Mouse (Mus musculus): Measurements from ENCODE around the gene Gm49510. TPM values are rescaled to one million over a fixed set of nuclear protein-coding genes. Genes with fewer than 3 reads are reported as not detected.

Gene Gm49510
- polyA plus RNA-seq, 1 experiment from 2014 or later, result 0.60 TPM

GRCm38 (mm10) chr15:78919914-78920313 is 20.4 kb downstream of the Gm49510 start:
- ATAC-seq (ENCODE audit: borderline replicate concordance, extremely low read depth, low FRiP score, low TSS enrichment), result no peak
- Histone ChIP-seq H3K4me1 (peaks cover 21% of the 10 kb centered on the region), H3K9ac (no peak overlapping the region), H3K9me3 (no peaks in the 10 kb centered on the region), H3K27me3 (no peaks in the 10 kb centered on the region), H3K36me3 (peaks cover 12% of the 10 kb centered on the region; the same call in 1 of the 2 replicates), H3K4me3 (no peak overlapping the region), H3K27ac (no peak overlapping the region), H3K4me2 (no peak overlapping the region)
- WGBS, result 57% methylated on average over 12 of the region's 12 CpGs

DNA sequence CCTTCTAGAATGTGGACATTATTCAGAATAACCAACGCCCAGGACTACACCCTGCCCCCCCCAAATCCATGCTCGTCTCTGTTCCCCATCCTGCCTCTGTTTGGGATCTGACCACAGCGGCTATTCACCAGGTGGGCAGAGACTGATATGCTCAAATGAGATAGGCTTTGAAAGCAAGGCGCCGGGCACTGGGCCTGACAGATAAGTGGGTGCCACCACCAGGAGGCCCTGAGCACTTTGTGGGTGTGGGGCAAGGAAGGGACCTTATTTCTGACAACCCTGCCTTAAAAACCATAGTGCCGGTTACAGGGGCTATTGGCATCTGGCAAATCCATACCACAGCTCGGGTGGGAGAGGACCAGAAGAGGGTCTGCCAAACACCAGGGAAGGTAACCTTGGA is 23.2 kb downstream of the Gm49510 start:
- H3K4me3 ChIP-seq, result no peak overlapping the region
- no peaks in the 10 kb centered on the region for H3K27me3 ChIP-seq
- no peaks in the 10 kb centered on the region for H3K9me3 ChIP-seq
- ATAC-seq (ENCODE audit: borderline replicate concordance, extremely low read depth, low FRiP score, low TSS enrichment), result no peak
- 81% methylated on average over 7 of the region's 7 CpGs for WGBS
- no peak overlapping the region for H3K9ac ChIP-seq
- H3K4me1 ChIP-seq, result peaks cover 29% of the 10 kb centered on the region
- H3K36me3 ChIP-seq, result peaks cover 12% of the 10 kb centered on the region; the same call in 1 of the 2 replicates
- no peak overlapping the region for H3K4me2 ChIP-seq
- no peak overlapping the region for H3K27ac ChIP-seq

DNA sequence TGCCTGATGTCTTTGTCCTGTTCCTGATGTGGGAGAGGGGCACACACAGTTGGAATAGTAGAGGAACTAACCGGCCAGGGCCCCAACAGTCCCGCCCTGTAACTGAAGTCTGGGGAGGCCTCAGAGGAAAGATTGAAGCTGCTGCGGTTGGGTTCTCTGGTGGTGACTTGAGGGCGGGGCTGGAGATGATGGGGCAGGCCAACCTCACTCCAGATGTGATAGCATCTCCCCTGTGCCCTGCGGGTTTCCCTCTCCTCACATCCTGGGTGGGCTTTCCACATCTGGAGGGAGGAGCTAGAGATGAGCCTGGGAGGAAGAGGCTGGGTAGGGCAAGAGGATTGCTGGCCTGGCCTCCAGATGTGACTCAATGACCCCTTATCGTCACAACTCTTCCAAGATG is 24.1 kb downstream of the Gm49510 start:
- Histone ChIP-seq H3K27ac (no peak overlapping the region), H3K36me3 (peaks cover 8% of the 10 kb centered on the region; the same call in 1 of the 2 replicates), H3K9ac (no peak overlapping the region), H3K4me3 (no peak overlapping the region), H3K4me2 (no peak overlapping the region), H3K9me3 (no peaks in the 10 kb centered on the region), H3K27me3 (no peaks in the 10 kb centered on the region), H3K4me1 (peaks cover 33% of the 10 kb centered on the region)
- no peak for ATAC-seq (ENCODE audit: borderline replicate concordance, extremely low read depth, low FRiP score, low TSS enrichment)
- 69% methylated on average over 6 of the region's 6 CpGs for WGBS

DNA sequence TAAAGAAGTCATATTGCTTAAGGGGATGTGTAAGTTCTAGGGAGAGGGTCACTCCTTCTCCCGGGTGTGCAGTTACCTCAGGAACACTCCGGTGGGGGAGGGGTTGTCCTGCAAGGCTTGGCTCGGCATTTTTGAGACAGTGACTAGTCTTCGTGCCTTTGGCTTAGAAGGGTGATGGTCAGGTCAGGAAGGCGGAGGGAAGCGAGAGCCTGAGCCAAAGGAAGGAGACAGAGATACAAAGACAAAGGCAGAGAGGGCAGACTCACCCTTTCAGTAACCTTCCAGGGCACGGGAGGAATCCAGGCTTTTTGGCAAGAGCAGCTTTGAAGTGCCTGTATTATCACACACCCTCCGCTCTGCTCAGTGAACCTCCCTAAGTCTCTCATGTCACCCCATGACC is 25.7 kb downstream of the Gm49510 start:
- Histone ChIP-seq H3K4me1 (peaks cover 34% of the 10 kb centered on the region), H3K27ac (peak overlapping the region; percentile 95), H3K9ac (no peak overlapping the region), H3K4me2 (no peak overlapping the region), H3K27me3 (no peaks in the 10 kb centered on the region), H3K9me3 (no peaks in the 10 kb centered on the region), H3K4me3 (no peak overlapping the region), H3K36me3 (no peaks in the 10 kb centered on the region; the same call in 1 of the 2 replicates)
- WGBS, result 28% methylated on average over 8 of the region's 8 CpGs
- no peak for ATAC-seq (ENCODE audit: borderline replicate concordance, extremely low read depth, low FRiP score, low TSS enrichment)

GRCm38 (mm10) chr15:78926021-78926919 is 26.8 kb downstream of the Gm49510 start, which contains the start of gene Lgals1:
Gene Lgals1 (plus strand): TSS chr15:78926725.
- WGBS, result 3% methylated on average over 20 of the region's 20 CpGs
- no peaks in the 10 kb centered on the region for H3K27me3 ChIP-seq
- peak within 1 kb of the TSS; percentile 49 for H3K4me3 ChIP-seq
- peak; percentile 82 for ATAC-seq (ENCODE audit: borderline replicate concordance, extremely low read depth, low FRiP score, low TSS enrichment)
- H3K36me3 ChIP-seq, result no peaks in the 10 kb centered on the region; the same call in 1 of the 2 replicates
- peak within 1 kb of the TSS; percentile 39 for H3K9ac ChIP-seq
- H3K9me3 ChIP-seq, result no peaks in the 10 kb centered on the region
- peak within 1 kb of the TSS; percentile 95 for H3K27ac ChIP-seq
- H3K4me2 ChIP-seq, result peak within 1 kb of the TSS; percentile 64
- H3K4me1 ChIP-seq, result peaks cover 34% of the 10 kb centered on the region

DNA sequence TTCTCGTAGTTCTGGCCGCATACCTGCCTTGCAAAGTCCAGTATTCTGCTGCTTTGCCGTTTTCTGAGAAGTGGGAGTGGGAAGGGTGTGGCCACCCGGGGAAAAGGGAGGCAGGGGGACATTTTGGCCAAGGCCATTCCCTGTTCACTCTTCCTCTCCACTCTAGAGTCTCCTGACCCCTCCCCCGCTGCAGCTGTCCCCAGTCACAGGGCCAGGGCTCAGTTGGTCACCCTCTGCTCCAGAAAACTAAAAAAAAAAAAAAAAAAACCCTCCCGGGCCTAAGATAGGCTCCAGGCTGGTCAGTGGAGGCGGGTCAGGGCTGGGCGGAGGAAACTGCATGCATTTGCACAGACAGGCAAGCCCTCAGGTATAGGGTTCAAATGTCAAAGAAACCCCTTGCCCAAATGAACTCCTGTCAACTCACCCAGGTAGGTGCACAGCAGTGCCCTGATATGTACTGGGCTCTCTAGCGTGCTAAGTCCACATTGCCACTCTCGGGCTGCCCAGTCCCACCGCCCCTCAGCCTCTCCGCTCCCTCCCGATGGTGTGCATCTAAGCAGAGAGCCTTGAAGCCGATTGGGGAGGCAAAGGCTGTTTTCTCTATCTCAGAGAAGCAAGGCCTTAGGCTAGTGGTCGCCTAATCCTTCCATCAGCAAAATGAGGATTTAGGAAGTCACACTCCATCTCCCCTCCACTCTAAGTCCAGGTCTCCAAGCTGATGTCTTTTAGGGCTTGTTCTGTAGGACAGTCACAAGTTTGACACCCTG is 27.7 kb downstream of the Gm49510 start:
- 21% methylated on average over 15 of the region's 15 CpGs for WGBS
- H3K4me3 ChIP-seq, result peak overlapping the region; percentile 49
- H3K27ac ChIP-seq, result peak overlapping the region; percentile 95
- no peak for ATAC-seq (ENCODE audit: borderline replicate concordance, extremely low read depth, low FRiP score, low TSS enrichment)
- no peaks in the 10 kb centered on the region for H3K9me3 ChIP-seq
- H3K27me3 ChIP-seq, result no peaks in the 10 kb centered on the region
- H3K9ac ChIP-seq, result peak overlapping the region; percentile 39
- H3K4me1 ChIP-seq, result peaks cover 34% of the 10 kb centered on the region
- no peaks in the 10 kb centered on the region; the same call in 1 of the 2 replicates for H3K36me3 ChIP-seq
- peak overlapping the region; percentile 64 for H3K4me2 ChIP-seq

DNA sequence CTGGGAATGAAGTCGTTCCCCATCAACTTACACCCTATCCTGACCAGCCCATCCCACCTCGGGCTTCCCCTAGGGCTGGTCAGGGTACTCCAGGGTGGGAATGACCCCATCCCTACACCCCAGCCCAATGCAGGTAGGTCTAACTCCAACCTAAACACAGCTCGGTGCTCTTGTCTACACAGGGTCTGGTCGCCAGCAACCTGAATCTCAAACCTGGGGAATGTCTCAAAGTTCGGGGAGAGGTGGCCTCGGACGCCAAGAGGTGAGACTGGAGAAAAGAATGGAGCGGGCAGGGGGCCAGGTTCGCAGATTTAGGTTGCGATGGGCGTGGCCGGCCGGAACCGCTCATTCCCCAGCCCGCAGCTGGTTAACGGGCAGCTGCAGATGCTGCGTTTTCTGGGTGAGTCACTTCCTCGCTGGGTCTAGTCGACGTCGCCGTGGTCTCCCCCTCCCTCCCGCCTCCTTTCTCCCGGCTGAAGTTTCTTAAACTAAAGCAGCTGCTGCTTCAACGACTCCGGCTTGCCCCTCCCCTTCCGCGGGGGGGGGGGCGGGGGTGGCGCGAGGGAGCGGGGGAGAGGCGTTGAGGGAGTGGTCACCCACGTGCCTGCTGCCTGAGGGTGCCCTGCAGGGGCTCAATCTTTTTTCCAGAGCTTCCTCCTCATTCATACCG is 28.5 kb downstream of the Gm49510 start:
- no peaks in the 10 kb centered on the region for H3K27me3 ChIP-seq
- H3K27ac ChIP-seq, result peak overlapping the region; percentile 95
- peak overlapping the region; percentile 39 for H3K9ac ChIP-seq
- H3K9me3 ChIP-seq, result no peaks in the 10 kb centered on the region
- no peaks in the 10 kb centered on the region; the same call in 1 of the 2 replicates for H3K36me3 ChIP-seq
- WGBS, result under 1% methylated on average over 23 of the region's 35 CpGs
- peak overlapping the region; percentile 49 for H3K4me3 ChIP-seq
- ATAC-seq (ENCODE audit: borderline replicate concordance, extremely low read depth, low FRiP score, low TSS enrichment), result peak; percentile 50
- peaks cover 34% of the 10 kb centered on the region for H3K4me1 ChIP-seq
- H3K4me2 ChIP-seq, result peak overlapping the region; percentile 64

DNA sequence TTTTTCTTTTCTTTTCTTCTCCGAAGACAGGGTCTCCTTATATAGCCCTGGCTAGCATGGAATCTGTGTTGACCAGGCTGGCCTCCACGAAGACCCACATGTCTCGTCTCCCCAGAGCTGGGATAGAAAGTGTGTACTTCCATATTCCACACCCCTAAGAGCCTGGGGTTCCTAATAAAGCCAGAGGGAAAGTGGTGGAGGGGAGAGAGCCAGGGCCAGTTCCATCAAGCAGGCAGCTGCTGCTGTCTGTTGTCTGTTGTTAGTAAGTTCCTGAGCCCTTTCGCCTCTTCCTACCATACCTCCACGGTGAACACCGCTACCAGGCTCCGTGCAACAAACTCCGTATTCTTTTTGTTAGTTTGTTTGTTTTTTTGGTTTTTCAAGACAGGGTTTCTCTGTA is 29.1 kb downstream of the Gm49510 start:
- Histone ChIP-seq H3K27ac (peak overlapping the region; percentile 25), H3K4me1 (peaks cover 34% of the 10 kb centered on the region), H3K36me3 (no peaks in the 10 kb centered on the region; the same call in 1 of the 2 replicates), H3K4me3 (peak overlapping the region; percentile 49), H3K27me3 (no peaks in the 10 kb centered on the region), H3K9ac (no peak overlapping the region), H3K9me3 (no peaks in the 10 kb centered on the region), H3K4me2 (peak overlapping the region; percentile 64)
- 46% methylated on average over 8 of the region's 8 CpGs for WGBS
- no peak for ATAC-seq (ENCODE audit: borderline replicate concordance, extremely low read depth, low FRiP score, low TSS enrichment)

- H3K4me2 ChIP-seq, result no peak overlapping the region
- H3K9ac ChIP-seq, result no peak overlapping the region
- ATAC-seq (ENCODE audit: borderline replicate concordance, extremely low read depth, low FRiP score, low TSS enrichment), result no peak
- no peaks in the 10 kb centered on the region for H3K9me3 ChIP-seq
- H3K36me3 ChIP-seq, result no peaks in the 10 kb centered on the region; the same call in 1 of the 2 replicates
- H3K27me3 ChIP-seq, result no peaks in the 10 kb centered on the region
- peaks cover 35% of the 10 kb centered on the region for H3K4me1 ChIP-seq
- 90% methylated on average over 6 of the region's 6 CpGs for WGBS
- no peak overlapping the region for H3K27ac ChIP-seq
- no peak overlapping the region for H3K4me3 ChIP-seq
Observed at GRCm38 (mm10) chr15:78930192-78930706, 30.8 kb downstream of the Gm49510 start.

DNA sequence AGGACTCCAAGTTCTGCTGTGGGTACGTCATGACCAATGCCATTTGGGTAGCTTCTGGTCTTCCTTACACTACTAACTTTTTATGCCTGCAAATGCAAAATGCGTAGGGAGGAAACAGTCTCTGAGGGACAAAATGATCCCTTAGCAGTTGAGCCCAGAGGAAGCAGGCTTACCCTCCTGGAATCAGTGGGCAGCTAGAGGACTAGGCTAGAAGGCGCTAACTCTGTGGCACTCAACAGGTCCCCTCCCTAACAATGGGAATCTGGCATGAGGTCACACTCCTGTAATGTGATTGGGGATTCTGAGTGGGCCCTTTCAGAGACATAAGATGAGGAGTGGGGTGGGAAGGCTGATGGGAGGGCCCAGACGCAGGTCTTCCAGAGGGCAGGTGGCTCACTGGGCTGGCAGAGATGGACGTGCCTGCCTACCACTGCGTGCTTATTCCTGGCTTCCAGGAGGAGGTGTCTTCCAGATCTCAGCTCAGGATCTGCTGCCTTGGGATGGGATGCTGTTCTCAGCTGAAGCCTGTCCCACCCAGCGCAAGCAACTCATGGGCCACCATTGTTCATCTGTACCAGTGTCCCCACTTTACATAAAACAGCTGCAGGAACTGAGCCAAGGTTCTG is 31.4 kb downstream of the Gm49510 start:
- ATAC-seq (ENCODE audit: borderline replicate concordance, extremely low read depth, low FRiP score, low TSS enrichment), result no peak
- Histone ChIP-seq H3K4me1 (peaks cover 35% of the 10 kb centered on the region), H3K9ac (no peak overlapping the region), H3K36me3 (no peaks in the 10 kb centered on the region; the same call in 1 of the 2 replicates), H3K27ac (no peak overlapping the region), H3K4me2 (no peak overlapping the region), H3K27me3 (no peaks in the 10 kb centered on the region), H3K9me3 (no peaks in the 10 kb centered on the region), H3K4me3 (no peak overlapping the region)
- 81% methylated on average over 7 of the region's 7 CpGs for WGBS

- WGBS, result 27% methylated on average over 3 of the region's 3 CpGs
- Histone ChIP-seq H3K27me3 (no peaks in the 10 kb centered on the region), H3K4me1 (peaks cover 34% of the 10 kb centered on the region), H3K27ac (no peak overlapping the region), H3K9me3 (no peaks in the 10 kb centered on the region), H3K4me3 (no peak overlapping the region), H3K4me2 (no peak overlapping the region), H3K36me3 (no peaks in the 10 kb centered on the region; the same call in 1 of the 2 replicates), H3K9ac (no peak overlapping the region)
- no peak for ATAC-seq (ENCODE audit: borderline replicate concordance, extremely low read depth, low FRiP score, low TSS enrichment)
Observed at GRCm38 (mm10) chr15:78931577-78931976, 32.1 kb downstream of the Gm49510 start.
